Mouse (Mus musculus) left cerebral cortex, adult 2 months (tissue): ENCODE data around the gene Dirc2. TPM values are rescaled to one million over a fixed set of nuclear protein-coding genes. Genes with fewer than 3 reads are reported as not detected.

ENCODE experiments used
- DNase-seq, 2 experiments: peaks; one replicate each; pipeline ENCODE4 v3.0.0; 2021 to 2022; ENCODE audit warnings: low spot score in 2 of 2, mixed read lengths in 1 of 2; ENCODE audit errors: extremely low spot score in 1 of 2
- H3K27ac ChIP-seq: fragments of 200-600 bp; 2 replicates; pipeline ENCODE4 v1.8.1; 2022
- H3K4me3 ChIP-seq: fragments of 200-600 bp; 2 replicates; pipeline ENCODE4 v1.8.1; 2022
- CTCF ChIP-seq: fragments of 200-600 bp; IDR thresholded peaks from 2 replicates; pipeline ENCODE4 v1.8.1; 2022; ENCODE audit warnings: antibody characterized with exemption, mild to moderate bottlenecking, moderate library complexity
- intact Hi-C: fragments of 180-260 bp; cut with DNase I; formaldehyde crosslinking; loops from one replicate; pipeline ENCODE4 v1.15.1; 2025
- long read RNA-seq, 2 experiments: library from polyadenylated mRNA; stranded (forward); transcript quantifications; one replicate each; pipeline ENCODE4 v2.0.0; 2021; ENCODE audit warnings: borderline mapping rate in 2 of 2
- total RNA-seq, 2 experiments: library from RNA; stranded (reverse); gene quantifications; 2 replicates each; pipeline ENCODE4 v1.2.3; 2021

Dirc2 gene
- 10 to 100 TPM; 61.3 to 67.1 TPM for total RNA-seq
- long read RNA-seq, experiment 1, full-length matches to known transcripts = 109 of 109 reads
- long read RNA-seq, experiment 1, partial matches to known transcripts = 0 of 109 reads
- long read RNA-seq, experiment 1, other reads (novel, unspliced or antisense) = 0 of 109 reads
- long read RNA-seq, experiment 2, full-length matches to known transcripts = 91 of 96 reads
- long read RNA-seq, experiment 2, partial matches to known transcripts = 2 of 96 reads
- long read RNA-seq, experiment 2, other reads (novel, unspliced or antisense) = 3 of 96 reads

GRCm38 (mm10) chr16:35768785-35769642, at the start of gene Dirc2:
TSS of gene Dirc2 (minus strand) at chr16:35769356.
- peak within 1 kb of the TSS; percentile 89 for H3K4me3 ChIP-seq
- TF ChIP-seq CTCF = no peak
- H3K27ac ChIP-seq = peak within 1 kb of the TSS; percentile 91
- intact Hi-C loops = no loop called here
- peak; percentile 78 to 79 for DNase-seq

GRCm38 (mm10) chr16:35817255-35818089, 48.3 kb upstream of the Dirc2 start:
- no peak overlapping the region for H3K4me3 ChIP-seq
- peak; percentile 99 for TF ChIP-seq CTCF
- DNase-seq = peak; percentile 82 to 88
- intact Hi-C loops = loop anchor here (1.0 to 10.0 kb wide), 4 partner anchors 83 to 763 kb away; no protein-coding TSS in a partner anchor
- H3K27ac ChIP-seq = no peak overlapping the region

- H3K4me3 ChIP-seq = no peak overlapping the region
- H3K27ac ChIP-seq = no peak overlapping the region
- no peak for DNase-seq
- TF ChIP-seq CTCF = no peak
- intact Hi-C loops = loop anchor here (10.0 kb wide), 1 partner anchor 758 kb away; no protein-coding TSS in a partner anchor
Observed at GRCm38 (mm10) chr16:35813119-35813518, 44.0 kb upstream of the Dirc2 start.

- H3K27ac ChIP-seq = no peak overlapping the region
- no peak for TF ChIP-seq CTCF
- H3K4me3 ChIP-seq = no peak overlapping the region
- intact Hi-C loops = no loop called here
- no peak for DNase-seq
Observed at GRCm38 (mm10) chr16:35808838-35809237, 39.7 kb upstream of the Dirc2 start.

GRCm38 (mm10) chr16:35807663-35807992, 38.5 kb upstream of the Dirc2 start:
- H3K4me3 ChIP-seq = no peak overlapping the region
- TF ChIP-seq CTCF = no peak
- intact Hi-C loops = no loop called here
- DNase-seq = no peak
- no peak overlapping the region for H3K27ac ChIP-seq

GRCm38 (mm10) chr16:35806973-35807662, 38.0 kb upstream of the Dirc2 start:
- no peak for TF ChIP-seq CTCF
- Histone ChIP-seq H3K4me3 (no peak overlapping the region), H3K27ac (no peak overlapping the region)
- no peak for DNase-seq
- intact Hi-C loops = no loop called here

GRCm38 (mm10) chr16:35803723-35804122, 34.6 kb upstream of the Dirc2 start:
- intact Hi-C loops = no loop called here
- no peak for TF ChIP-seq CTCF
- Histone ChIP-seq H3K4me3 (no peak overlapping the region), H3K27ac (no peak overlapping the region)
- no peak for DNase-seq

GRCm38 (mm10) chr16:35802163-35802562, 33.0 kb upstream of the Dirc2 start:
- no peak for DNase-seq
- intact Hi-C loops = no loop called here
- H3K4me3 ChIP-seq = no peak overlapping the region
- TF ChIP-seq CTCF = no peak
- H3K27ac ChIP-seq = no peak overlapping the region

GRCm38 (mm10) chr16:35791962-35792521, 22.9 kb upstream of the Dirc2 start:
- Histone ChIP-seq H3K27ac (no peak overlapping the region), H3K4me3 (no peak overlapping the region)
- no peak for DNase-seq
- TF ChIP-seq CTCF = no peak
- intact Hi-C loops = no loop called here

- TF ChIP-seq CTCF = no peak
- Histone ChIP-seq H3K27ac (no peak overlapping the region), H3K4me3 (no peak overlapping the region)
- no peak for DNase-seq
- intact Hi-C loops = no loop called here
Observed at GRCm38 (mm10) chr16:35788330-35788729, 19.2 kb upstream of the Dirc2 start.
